Mouse (Mus musculus): Measurements from ENCODE around the gene Cfap57.
"Not testable (repeated sequence)": the region's sequence is repeated elsewhere in the genome, so short reads cannot be mapped to it uniquely, and the experiment has no call there.

Cfap57 gene

DNA sequence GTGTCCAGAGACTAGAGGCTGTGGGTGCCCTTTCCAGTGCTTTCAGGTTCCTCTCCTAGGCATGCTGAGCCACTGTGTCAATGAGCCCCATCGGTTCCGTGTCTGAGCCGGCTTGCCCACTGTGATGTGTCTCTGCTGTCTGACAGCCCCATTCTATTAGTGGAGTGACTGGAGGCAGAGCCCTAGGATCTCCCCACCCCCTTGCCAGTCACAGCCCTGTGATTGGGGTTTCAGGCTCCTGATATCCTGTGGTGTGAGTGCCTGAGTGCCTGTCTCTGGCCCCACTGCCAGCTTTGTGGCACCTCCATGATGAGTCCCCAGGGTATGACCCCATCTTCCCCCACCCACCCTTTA lies 55.7 kb downstream of the Cfap57 start:
- in situ Hi-C loops (cut with MboI; ENCODE audit: low sequenced_read_pairs), result no loop called here

DNA sequence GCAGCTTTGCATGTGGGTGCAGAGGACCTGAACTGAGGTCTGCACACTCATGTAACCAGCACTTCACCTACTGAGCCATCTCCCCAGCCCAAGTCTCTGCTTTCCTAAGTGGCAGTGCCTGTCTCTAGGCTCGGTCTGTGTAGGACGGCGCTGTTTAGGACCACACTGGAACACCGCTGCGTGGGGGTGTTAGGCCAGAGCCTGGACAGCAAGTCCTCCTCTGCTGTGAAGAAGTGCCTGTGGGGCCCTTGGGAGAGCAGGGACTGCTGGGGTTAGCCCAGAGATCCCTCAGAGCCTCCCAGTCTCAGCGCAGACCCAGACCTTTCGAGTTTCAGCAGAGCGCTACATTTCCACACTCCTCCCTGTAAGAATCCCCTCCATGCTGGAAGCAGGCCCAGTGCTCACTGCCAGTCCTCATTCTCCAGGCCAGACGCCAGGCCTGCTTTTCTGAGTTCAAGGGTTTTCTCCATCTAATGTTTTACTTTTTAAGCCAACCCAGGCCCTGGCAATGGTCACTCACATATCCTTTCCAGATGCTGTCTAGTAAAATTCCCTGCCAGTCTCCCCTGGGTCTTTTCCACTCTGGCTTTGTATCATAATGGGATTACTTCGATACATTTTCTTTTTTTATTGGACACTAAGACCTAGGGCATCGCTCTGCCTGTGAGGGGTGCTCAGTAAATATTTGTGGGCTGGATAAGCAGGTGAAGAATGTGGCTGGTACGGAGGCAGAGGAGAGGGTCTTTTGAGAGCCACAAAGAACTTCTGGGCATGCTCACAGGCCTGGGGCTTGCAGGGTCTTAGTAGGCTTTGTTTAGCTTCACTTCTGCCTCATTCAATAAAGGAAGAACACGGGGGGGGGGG lies 56.3 kb downstream of the Cfap57 start:
- in situ Hi-C loops (cut with MboI; ENCODE audit: low sequenced_read_pairs), result no loop called here

DNA sequence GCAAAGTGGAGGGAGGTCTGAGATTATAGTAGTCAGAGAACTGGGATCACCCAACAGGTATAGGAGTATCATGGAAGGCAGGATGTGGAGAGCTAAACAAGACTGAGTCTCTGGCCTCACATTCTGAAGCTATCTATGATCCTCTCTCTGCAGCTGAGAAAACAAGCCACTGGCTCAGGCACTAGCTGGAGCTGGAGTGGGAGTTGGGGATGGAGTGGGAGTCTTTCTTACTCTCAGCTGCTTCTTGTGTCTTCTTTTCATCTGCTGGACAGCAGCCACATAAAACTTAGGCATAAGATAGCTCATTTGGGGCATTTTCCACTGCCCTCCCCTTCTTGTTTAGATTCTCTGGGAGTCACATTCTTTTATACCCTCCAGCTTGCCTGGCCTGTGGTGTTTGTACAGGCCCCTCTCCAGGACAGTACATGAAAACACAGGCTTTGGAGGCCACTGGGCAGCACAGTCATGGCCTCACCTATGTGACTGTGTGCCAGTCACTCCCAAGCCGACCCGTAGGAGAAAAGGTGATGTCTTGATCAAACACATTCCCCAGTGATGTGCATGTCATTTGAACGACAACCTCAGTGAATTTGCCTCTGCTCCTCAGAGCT lies 67.4 kb downstream of the Cfap57 start:
- in situ Hi-C loops (cut with MboI; ENCODE audit: low sequenced_read_pairs), result no loop called here

DNA sequence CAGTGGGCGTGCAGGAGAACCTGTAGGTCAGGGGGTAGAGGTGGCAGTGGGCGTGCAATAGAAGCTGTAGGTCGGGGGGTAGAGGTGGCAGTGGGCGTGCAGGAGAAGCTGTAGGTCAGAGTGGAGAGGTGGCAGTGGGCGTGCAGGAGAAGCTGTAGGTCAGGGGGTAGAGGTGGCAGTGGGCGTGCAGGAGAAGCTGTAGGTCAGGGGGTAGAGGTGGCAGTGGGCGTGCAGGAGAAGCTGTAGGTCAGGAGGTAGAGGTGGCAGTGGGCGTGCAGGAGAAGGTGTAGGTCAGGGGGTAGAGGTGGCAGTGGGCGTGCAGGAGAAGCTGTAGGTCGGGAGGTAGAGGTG lies 72.5 kb downstream of the Cfap57 start:
- in situ Hi-C loops (cut with MboI; ENCODE audit: low sequenced_read_pairs), result not testable (repeated sequence)

DNA sequence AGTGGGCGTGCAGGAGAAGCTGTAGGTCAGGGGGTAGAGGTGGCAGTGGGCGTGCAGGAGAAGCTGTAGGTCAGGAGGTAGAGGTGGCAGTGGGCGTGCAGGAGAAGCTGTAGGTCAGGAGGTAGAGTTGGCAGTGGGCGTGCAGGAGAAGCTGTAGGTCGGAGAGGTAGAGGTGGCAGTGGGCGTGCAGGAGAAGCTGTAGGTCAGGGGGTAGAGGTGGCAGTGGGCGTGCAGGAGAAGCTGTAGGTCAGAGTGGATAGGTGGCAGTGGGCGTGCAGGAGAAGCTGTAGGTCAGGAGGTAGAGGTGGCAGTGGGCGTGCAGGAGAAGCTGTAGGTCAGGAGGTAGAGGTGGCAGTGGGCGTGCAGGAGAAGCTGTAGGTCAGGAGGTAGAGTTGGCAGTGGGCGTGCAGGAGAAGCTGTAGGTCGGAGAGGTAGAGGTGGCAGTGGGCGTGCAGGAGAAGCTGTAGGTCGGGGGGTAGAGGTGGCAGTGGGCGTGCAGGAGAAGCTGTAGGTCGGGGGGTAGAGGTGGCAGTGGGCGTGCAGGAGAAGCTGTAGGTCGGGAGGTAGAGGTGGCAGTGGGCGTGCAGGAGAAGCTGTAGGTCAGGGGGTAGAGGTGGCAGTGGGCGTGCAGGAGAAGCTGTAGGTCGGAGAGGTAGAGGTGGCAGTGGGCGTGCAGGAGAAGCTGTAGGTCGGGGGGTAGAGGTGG lies 73.0 kb downstream of the Cfap57 start:
- in situ Hi-C loops (cut with MboI; ENCODE audit: low sequenced_read_pairs), result not testable (repeated sequence)

DNA sequence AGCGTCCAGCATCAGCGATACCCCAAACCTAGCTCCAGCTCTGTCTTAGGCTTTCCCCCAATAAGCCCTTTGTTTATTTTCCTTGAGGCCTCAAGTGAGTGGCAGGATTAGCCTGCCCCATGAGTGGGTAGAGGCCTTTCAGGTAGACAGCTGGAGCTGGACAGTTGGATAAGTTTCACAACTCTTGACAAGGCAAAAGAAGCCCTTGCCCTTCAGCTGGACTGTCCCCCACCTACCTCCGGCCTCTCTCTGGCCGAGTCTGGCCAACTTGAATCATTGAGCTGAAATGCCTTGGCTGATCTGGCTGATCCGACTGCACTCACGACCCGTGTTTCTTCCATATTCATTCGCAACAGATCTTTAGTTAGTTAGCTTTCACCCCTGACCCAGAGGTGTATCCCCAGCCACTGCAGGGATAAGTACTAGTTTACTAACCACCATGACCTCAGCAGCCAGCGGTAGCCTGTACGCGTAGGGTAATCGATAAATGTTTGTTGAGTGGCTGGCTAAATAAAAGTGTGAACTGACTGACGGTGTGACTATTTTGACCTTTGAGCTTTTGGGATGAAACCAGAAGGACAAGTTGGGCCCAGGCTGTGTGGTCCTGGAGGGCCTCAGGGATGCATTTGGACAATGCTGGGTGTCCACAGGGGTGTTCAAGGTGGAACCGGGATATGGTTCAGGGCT lies 76.0 kb downstream of the Cfap57 start:
- in situ Hi-C loops (cut with MboI; ENCODE audit: low sequenced_read_pairs), result no loop called here

DNA sequence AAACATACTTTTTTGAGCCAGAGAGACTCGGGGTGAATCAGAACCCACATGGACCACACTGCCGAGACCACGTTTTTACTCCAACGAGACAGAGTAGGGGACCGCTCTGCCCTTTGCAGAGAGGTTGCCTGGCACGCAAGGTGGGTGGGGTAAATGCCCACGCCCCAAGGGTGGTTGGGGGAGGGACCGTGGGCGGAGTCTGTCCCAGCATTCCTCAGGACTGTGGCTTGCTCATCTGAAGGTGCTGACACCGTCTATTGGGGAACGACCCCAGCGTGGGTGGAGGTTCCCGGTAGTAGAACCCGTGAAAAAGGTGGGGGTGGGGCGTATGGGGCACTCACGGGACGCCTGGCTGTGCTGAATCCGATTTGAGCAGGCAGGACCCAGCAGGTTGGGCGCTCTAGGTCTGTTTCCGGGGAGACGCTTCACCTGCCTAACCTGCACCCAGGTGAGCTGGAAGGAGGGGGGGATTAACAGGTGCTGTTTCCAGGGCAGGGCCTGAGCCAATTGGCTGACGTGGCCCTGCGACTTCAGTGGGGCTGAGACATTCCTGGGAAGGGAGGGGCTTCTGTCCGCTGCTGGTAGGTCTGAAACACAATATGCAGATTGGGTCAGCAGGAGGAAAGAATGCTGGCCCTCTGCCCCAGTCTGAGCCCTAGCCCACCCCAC lies 76.9 kb downstream of the Cfap57 start, which contains the start of gene Tmem125:
Gene Tmem125 (minus strand): TSS at position 453 of the 669 bp plus-strand sequence.
- in situ Hi-C loops (cut with MboI; ENCODE audit: low sequenced_read_pairs), result no loop called here

DNA sequence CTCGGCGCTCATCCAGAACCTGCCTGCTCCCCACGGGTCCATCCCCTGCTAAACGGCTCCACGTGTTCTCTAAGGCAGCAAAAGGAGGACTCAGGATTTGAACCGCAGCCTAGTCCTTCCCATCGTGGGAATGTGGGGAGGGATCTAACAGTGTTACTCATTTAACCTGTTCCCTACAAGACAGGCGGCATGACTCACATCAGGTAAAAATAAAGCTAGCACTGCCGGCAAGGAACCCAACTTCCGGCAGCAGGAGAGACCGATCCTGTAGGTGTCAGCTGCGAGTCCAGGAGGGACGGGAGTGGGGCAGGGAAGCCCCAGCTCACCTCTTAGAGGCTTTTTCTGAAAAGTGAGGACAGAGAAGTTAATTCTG lies 77.4 kb downstream of the Cfap57 start:
- in situ Hi-C loops (cut with MboI; ENCODE audit: low sequenced_read_pairs), result no loop called here

DNA sequence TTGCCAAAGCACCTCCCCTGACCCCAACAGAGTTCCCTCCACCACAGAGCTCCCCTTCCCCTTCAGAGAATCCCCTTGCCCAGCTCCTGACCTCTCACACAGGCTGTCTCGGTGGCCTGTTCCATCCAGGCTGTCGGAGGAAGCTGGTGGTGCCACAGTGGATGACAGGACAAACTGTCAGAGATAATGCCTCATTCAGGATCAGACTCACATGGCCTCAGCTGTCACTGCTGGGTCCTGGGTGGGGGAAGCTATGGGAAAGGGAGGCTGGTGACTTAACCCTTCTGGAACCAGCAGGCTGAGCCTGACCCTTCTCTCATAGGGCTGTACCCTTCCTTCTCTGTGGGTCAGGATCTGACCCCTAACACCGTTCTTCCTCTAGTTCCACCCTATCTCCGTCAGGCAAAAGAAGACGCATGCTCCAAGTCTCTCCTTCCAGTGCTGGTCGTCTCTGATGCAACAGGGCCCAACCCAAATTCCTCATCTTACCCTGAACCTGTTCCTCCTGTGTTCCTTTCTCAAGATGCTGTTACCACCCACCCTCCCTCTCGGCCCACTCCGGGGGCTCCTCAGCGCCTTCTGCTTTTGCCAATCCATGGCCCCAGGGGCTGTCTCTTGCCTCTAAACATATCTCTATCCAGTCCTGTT lies 77.9 kb downstream of the Cfap57 start:
- in situ Hi-C loops (cut with MboI; ENCODE audit: low sequenced_read_pairs), result no loop called here

DNA sequence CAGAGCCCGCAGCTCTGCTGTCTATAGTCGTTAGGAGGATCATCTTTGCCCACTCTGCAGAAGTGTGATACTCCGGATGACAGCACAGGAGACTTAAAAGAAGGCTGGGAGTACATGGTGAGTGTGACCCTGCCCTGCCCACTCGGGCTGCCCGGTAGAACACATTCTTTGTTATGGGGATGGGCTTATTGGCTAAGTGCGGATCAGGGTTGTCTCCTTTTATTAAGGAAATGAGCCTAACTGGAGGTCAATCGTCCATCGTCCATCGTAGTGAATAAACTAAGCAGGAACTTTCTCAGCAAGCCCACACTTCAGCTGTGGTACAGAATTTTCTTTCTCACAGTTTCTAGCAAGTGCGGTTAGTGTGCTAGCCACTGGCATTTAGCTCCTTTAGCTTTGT lies 80.7 kb downstream of the Cfap57 start:
- in situ Hi-C loops (cut with MboI; ENCODE audit: low sequenced_read_pairs), result no loop called here

DNA sequence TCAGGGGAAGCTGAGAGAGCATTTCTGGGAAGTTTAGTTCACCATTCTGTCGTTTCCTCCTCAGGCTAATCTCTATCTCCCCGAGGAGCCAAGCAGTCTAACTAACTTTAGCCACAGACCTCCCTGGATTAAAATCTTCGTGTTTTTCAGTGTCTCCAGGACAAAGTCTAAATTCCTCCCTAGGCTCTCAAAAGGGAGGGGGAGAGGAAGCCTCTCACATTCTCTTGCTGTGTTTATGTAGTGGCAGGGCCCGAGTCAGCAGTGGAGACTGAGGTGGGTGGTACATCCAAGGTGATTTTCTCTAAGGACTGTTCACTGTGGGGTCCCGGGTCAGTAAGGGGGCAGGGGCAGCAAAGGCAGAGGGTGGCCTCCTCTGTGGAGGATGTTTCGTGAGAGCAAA lies 82.8 kb downstream of the Cfap57 start:
- in situ Hi-C loops (cut with MboI; ENCODE audit: low sequenced_read_pairs), result no loop called here

DNA sequence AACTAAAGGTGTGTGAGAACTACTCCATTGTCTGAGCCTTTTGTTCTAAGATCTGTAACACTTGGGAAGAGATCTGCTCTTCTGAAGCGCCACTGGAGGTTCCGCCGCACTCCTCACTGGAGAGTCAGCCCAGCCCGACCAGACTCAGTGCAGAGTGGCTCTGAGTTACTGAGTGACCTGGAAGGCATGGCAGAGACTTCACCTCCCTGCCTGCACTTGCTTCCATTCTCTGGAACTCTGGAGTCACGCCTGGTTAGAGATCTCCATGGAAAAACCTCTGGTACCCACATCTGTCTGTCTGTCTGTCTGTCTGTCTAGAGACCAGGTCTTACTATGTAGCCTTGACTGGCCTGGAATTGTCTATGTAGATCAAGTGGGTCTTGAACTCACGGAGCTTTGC lies 85.0 kb downstream of the Cfap57 start:
- in situ Hi-C loops (cut with MboI; ENCODE audit: low sequenced_read_pairs), result no loop called here

DNA sequence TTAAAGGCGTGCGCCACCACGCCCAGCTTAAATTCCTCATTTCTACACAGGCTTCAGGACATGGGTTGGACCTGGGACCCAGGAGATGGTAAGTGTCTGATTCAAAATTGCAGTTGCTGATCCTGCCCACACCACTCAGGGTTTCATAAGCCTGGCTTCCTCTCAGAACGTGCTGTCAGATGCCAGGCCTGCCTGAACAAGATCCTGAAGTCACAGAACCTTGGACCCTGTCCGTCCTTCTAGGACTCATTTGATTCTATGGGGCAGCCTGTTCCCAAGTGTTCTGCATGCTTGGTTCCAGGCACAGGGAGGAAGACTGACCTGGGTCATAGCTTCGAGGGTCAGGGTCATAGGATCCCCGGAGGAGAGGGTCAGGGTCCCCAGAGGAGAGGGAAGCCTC lies 87.0 kb downstream of the Cfap57 start:
- in situ Hi-C loops (cut with MboI; ENCODE audit: low sequenced_read_pairs), result no loop called here

DNA sequence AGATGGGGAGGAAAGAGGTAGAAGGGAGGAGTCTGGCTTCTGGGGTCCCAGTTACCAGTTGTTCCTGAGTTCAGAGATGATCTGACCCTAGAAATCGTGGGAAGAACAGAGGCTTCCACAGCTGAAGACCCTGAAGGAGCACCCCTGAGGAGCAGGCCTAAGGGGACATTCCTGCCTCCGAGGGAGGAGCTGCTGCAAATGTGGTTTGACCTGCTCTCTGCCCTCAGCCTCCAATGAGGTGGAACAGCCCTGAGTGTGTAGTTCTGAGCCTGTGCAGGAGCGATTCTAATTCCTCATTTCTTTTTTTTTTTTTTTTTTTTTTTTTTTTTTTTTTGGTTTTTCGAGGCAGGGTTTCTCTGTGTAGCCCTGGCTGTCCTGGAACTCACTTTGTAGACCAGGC lies 87.4 kb downstream of the Cfap57 start:
- in situ Hi-C loops (cut with MboI; ENCODE audit: low sequenced_read_pairs), result no loop called here

DNA sequence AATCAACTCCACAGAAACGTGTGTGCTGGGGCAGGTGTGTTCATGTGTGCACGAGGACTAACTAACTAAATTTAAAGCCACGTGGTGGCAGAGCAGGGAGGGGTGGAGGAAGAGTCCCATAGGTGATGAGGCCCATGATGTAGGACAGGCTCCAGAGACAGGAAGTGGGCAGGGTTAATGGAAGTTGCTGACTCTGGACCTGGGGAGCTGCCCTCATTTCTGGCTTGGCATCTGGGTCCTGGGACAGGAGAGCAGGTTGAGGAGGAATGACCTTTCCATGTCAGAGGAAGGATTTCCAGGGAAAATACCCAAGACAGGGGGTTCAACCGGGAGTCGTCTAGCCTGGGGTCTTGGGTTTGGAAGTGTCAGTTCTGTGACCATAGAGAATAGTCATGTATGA lies 87.9 kb downstream of the Cfap57 start:
- in situ Hi-C loops (cut with MboI; ENCODE audit: low sequenced_read_pairs), result no loop called here

DNA sequence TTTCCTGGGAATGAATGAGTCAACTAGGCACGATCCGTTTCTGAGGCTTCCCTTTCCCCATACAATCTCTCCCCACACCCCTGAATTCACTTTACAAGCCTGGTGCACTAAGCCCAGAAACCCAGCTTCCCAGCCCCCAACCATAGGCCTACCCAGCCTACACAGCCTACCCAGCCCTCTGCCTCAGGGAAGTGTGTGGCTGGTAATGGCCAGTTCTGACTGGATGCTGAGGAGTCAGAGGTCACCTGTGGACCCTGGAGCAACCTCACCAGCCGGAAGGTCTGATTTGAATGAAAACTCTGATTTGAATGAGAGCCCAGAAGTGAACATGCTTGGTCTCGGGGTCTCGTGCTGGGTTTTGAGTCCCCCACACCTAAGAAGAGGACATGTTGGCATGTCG lies 92.9 kb downstream of the Cfap57 start:
- in situ Hi-C loops (cut with MboI; ENCODE audit: low sequenced_read_pairs), result no loop called here

DNA sequence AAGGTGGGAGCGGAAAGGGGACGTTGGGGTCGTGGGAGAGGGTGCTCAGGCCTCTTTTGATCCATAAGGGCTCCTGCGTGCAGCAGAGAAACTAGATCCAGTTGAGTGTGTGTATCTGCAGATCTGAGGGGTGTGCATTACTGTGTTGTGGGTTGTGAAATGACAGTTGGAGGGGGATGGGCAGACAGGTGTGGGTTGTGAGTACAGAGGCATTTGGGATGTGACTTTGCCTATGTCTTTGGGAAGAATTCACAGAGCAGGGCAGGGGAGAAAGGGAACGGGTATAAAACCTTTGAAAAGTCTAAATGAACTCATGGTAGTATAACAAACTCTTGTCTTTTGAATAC lies 93.3 kb downstream of the Cfap57 start:
- in situ Hi-C loops (cut with MboI; ENCODE audit: low sequenced_read_pairs), result no loop called here

DNA sequence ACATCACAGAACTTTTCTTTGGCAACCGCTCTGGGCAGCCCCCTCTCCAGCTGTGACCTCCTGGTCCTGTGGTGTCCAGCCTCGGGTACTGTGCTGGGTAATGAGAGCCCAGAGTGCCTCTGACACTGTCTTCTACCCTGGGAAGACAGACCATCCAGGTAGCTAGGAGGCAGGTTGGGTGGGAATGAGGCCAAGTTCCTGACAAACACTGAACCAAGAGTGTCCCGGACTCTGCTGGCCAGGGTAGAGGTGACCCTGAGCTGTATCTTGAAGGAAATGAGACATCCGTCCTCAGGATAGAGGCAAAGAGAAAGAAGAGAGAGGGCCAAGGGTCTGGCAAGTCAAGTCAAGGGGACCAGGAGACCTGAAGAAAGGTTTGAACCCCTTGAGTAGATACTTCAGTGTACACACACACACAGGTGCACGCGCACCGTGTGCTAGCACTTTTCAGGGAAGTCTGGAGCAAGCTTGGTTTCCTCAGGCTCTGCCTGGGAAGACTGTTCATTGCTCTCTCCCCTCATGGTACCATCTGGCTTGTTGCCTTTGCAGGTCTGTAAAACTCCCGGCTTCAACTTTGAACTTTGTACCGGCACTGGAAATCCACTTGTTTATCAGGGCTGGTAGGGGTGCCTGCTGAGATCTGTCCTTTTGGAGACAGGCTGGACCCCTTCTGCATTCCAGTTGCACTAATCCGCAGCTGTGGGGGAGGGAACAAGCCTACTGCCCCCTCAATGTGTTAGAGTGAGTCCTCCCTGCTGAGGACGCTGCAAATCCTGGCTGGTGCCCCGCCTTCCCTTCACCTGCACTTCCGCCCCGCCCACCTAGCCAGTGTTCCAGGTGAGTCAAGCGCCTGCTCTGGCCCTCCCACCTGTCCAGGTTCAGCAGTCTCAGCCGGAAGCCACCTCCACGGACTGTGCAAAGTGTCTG lies 93.9 kb downstream of the Cfap57 start, which contains the start of gene 2610528J11Rik:
Gene 2610528J11Rik (plus strand): TSS at position 592 of the 927 bp plus-strand sequence.
- in situ Hi-C loops (cut with MboI; ENCODE audit: low sequenced_read_pairs), result no loop called here

DNA sequence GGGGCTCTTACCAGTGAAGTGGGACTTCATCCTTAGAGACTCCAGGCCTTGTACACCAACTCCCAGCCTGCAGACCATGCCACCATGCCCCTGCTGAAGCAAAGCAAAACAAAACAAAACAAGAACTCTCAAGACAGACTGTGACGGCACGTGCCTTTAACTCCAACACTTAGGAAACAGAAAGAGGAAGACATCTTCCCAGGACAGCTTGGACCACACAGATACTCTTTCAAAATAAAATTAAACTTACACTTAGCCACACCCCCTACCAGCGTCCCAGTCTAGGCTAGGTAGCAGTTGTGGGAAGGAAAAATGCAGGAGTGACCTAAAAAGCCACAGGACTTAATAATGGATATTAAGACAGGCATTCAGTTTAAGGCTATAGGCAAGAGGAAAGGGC lies 94.8 kb downstream of the Cfap57 start:
- in situ Hi-C loops (cut with MboI; ENCODE audit: low sequenced_read_pairs), result no loop called here

All from CH12F3 (cell line).